Mouse (Mus musculus) kidney, adult 2 months (tissue): ENCODE data around the gene Pfdn4.

ENCODE experiments used
- CTCF ChIP-seq: fragments of 200-500 bp; conservative IDR thresholded peaks from 2 replicates; pipeline ENCODE4 v1.5.1; 2011; ENCODE audit warnings: low read depth, mild to moderate bottlenecking, control low read depth, low read length, moderate library complexity, mixed read lengths; ENCODE audit not compliant: insufficient read depth, insufficient read length
- POLR2A ChIP-seq: fragments of 200-500 bp; IDR thresholded peaks from one replicate; pipeline ENCODE4 v1.6.1; 2011; ENCODE audit warnings: low read depth, low read length, control low read depth

GRCm38 (mm10) chr2:170534116-170534802 lies 38.0 kb downstream of the Pfdn4 start:
- TF ChIP-seq CTCF (no peak), POLR2A (no peak)
